Mouse (Mus musculus) WW6 (cell line): Measurements from ENCODE around the gene Pidd1.

Experiments
- DNase-seq: peaks from one replicate; pipeline ENCODE4 v3.0.0-alpha.2; 2013; ENCODE audit warnings: low read depth, low spot score

Gene Pidd1

DNA sequence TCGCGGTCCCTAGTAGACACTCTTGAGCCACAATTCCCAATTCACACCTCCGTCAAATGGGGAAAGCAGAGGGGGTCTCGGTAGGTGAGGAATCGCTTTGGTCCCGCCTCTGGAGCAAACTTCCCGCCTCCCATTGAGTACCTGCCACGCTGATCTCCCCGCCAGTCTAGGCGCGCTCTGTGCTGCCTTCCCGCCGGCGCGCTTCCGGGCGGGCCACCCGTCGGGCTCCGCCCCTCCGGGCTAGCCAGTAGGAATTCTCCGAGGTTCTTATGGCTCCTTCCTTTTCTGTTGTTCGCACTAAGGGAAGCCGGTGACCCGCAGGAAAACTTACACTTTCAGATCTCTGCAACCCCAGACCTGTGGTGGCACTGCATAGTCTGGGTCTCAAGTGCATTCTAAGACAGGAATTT, at the start of gene Pidd1:
TSS of gene Pidd1 (minus strand) at position 198 of the 410 bp plus-strand sequence.
- DNase-seq = no peak

DNA sequence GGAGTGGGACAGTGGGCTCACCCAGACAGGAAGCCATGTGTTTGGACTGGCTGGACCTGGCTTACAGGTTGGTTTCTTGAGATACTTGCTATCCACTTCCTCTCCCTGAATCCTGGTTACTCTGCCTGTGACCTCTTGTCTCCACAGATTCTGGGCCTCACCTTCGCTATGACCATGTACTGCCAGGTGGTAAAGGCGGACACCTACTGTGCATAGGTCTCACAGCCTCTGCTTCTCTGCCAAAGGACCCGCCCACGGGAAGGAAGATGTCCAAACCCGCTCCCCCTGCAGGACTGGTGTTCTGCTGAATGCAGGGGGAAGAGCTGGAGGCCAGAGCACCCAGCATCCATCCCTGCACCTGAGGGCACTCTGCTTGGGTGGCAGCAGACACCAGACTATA, 48.9 kb upstream of the Pidd1 start:
- DNase-seq = no peak

DNA sequence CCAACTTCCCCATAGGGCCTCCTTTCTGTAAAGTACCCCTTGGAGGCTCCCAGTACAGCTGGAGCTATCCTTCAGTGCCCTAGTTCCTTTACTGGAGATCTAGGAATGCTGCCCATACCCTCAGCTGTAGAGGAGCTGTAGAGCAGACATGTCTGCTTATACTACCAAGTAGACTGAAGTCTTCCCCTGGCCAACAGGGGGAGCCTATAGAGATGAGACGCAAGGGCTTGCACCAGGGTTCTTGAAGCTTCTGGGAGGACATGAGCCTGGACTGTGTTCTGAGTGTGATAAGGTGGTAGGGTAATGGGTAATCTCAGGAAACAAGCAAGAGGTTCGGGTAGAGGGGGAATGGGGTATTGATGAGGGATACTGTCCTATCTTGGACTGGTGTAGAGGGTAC, 47.3 kb upstream of the Pidd1 start:
- DNase-seq = no peak

DNA sequence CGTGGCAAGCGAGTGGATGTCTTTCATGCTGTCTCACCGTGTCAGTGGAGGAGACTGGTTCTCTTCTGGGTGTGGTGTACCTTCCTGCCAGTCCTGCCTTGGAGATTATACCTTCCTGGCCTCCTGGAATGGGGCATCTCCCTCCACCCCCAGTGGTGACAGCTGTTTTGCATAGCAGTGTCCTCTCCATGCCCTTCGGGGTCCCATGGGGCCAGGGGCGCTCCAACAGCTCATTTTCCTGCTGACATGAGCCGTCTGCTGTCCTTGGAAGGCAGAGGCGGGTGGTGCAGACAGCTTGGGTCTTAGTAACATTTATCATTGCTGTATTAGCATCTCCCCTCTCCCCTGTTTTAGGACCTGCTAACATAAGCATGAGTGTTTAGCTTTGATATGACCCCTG, 43.3 kb upstream of the Pidd1 start:
- no peak for DNase-seq

DNA sequence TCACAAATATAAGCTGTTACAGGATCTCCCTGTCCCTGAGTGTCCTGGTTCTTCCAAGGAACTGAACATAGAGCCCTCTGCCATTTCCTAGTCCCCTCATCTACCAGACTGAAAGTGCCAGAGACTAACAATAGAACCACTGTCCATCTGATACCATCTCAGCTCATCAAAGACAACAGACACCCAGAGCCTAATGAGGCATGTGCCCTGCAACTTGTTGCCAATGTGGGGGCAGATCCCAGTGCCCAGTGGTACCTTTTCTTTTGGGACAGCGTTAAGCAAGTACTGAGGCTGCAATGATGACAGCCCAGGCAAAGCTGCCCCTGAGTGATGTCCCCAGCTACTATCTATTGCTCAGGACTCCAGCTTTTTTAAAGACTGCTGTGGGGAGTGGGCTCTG, 42.4 kb upstream of the Pidd1 start:
- no peak for DNase-seq

DNA sequence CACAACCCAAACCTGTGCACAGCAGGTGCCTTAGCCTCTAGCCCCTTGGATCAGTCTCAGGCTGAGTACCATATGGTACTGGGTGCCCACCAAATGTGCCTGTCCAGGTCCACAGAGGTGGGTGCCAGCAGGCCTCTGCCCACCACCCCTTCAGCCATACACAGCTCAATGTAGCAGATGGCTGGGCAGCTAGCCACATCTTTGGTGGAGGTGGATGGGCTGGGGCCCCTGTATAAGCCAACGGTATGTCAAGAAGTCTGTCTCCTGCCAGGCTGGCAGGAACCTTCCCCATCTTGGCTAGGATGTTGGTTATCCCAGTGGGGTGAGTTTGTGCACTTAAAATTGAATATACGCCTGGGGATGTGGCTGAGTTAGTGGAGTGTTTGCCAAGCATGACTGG, 41.8 kb upstream of the Pidd1 start:
- no peak for DNase-seq

DNA sequence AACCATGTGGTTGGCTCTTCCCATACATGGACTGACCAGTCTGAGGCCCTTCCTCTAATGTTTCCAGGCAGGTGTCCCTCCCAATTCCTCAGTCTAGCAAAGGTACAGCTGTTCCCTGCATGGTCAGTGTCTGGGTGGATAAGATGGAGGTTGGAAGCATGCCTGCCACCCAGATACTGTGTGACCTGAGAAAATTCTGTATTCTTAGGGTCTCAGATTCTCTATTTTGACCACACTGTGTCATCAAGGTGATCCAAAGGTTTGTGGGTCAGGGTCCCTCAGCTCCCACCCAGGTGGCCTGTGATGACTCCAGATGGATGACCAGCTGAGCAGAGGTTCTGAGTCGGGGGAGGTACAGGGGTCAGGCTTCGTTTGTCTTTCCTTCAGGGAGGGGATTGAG, 41.4 kb upstream of the Pidd1 start:
- no peak for DNase-seq

DNA sequence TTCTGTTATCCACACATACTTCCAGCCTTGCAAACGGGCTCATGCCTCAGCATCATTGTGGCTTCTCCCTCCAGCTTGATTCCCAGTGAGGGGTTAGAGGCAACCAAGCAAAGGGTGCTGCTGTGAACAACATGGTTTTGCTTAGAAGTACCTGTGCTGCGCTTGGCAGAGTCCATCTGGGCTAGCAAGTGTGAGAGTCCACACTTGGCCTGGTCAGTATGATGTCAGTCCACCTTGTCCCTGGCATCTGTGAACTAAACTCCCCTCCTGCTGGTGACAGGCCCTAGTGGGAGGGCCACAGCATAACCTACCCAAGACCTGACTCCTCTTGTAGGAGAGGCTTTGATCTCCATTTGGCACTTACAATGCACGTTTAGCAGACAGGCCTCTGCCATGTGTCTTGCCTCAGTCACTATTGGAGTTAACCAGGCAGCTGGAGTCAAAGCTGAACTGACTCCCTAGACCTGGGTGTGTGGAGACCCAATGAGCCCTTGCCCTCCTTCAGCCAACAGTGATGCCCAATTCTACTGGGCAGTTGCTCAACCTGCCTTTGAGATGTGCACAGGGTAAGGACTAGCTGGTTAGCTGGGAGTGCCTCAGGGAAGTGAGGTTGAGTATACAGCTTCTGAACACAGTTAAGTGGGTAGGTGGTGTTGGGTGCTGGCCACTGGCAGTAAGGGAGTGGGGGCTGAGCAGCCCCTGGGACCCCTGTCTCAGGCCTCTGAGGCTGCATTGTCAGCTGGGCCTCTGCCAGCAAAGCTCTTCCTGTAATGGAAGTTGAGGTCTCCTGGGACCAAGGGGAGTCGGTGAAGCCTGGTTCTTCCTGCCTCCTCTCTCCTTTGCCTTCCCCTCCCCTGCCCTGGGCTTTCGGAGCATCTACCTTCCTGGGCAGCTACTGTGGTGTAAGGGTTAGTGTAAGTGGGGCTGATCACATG, 40.6 kb upstream of the Pidd1 start:
- DNase-seq = no peak

DNA sequence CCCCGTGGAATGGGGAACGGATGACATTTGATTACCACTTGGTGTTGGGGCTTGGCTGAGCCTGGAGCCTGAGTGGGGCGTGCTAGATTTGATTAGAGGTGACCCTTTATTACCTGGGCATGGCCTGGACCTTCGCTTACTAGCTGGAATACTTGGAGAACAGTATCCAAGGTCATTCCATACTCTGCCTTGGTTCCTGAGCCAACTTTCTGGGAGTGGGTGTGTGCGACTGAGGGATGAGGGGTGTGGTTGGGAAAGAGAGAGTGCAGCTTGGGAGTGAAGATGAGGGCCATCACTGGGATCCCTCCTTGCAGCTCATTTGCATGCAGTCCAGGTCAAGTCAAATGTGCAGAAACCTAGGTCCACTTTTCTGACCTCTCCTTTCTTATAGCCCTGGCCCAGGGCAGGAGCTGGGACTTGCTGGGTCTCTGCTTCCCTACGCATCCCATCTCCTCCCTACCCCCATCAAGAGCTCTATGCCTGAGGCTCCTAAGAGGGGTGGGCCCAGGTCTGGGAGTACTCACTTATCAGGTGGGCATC, 39.4 kb upstream of the Pidd1 start:
- DNase-seq = no peak

DNA sequence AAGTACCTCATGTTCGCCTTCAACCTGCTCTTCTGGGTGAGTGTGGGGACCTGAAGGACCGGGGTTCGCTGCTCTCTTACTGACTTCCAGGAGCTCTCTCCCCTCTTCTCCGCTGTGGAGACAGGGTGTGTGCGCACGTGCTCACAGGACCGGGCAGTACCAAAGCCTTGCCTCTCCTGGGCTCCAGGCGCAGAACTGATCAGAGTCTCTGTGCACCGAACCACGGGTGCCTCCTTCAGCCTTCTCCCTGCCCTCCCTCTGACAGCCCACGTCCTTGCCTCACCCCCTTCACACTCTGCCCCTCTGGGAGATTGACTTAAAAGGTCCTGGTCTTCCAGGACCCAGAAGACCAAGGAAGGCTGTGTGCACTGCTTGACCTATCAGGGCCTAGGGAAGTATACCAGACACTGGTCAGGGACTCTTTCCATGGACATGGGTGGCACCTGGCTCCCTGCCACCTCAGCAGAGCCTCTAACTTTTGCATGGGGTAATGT, 38.8 kb upstream of the Pidd1 start:
- no peak for DNase-seq

DNA sequence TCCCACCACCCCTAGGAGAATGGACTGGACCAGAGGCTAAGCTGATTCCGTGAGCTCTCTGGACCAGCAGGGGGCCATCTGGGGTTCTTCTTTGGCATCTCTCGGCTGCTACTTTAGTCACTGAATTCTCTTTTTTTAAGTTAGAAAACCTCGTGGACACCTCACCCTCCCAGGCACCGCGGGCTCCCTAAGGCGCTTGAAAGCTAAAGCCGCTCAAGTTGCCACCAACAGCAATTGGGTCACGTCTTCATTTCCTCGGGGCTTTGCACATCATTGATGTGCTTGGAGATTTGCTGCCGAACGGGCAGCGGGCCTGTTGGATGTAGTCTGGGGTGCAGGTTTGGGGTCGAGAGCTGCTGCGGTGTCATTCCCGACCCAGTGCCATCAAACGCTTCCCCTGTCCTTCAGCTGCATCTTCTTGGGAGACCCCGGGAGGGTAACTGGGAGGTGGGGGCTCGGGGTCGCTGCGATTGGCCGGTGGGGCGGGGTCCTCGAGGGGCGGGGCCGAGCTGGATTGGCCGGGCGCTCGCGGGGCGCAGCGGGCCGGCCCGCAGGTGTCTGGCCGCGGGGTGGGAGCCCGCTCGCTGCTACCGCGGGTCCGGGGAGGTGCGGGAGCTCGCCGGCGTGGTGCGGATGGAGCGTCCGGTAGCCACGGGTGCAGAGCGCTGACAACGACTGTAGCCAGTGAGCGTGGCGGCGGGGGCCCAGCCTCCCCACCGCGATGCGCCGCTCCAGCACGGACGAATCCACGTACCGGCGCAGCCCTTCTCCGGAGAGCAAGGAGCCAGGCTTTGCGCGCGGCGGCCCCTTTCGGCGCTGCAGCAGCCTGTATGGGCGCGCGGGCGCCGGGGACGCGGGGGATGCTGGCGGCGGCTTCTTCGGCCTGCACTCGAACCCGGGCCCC, 37.9 kb upstream of the Pidd1 start:
- no peak for DNase-seq

DNA sequence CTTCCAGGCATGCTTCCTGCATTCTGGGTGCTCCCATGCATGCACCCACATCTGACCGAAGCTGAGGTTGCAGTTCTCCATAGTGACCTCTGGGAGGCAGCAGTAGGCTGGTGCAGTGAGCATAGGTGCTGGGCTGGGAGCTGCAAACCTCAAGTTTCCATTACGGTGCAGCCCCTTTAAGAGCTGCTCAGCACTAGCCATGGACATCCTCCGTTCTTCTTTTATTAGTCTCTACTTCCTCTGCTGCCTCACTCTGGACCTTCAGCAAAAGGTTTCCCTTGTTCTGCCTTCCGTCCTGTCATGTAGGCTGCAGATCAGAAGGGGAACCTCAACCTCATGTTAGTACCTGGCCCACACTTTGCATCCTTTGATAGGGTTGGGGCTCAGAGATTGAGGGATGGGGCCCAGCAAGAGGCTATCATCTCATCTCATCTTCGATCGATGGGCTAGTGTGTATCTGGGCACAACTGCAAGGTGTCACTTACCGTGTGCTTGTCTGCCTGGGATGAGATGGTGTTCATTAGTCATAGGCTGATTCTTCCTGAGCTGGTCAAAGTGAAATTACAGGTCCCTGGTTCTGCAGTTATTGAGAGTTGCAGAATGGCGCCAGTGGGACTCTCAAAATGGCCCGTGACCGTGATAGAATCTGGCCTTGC, 37.1 kb upstream of the Pidd1 start:
- no peak for DNase-seq

DNA sequence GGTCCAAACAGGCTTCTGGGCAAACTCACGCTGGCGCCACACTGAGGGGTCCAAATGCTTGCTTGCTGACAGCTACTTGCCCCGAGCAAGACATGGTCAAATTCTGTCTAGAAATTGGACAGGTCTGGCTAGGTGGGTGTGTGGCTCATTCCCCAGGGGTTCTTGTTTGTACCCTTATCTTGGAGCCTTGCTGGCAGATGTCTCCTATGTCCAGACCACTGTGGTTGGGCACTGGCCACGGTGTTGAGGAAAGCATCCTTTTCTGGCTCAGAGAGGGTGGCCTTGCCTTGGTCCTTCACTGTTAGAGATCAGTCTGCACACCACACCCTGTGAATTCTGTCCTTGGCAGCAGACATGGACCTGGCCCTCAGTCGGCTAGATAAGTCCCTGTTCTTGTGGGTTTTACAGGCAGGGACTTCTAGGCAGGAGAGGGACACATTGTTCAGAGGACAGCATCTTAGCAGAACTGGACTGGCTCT, 34.5 kb upstream of the Pidd1 start:
- no peak for DNase-seq

DNA sequence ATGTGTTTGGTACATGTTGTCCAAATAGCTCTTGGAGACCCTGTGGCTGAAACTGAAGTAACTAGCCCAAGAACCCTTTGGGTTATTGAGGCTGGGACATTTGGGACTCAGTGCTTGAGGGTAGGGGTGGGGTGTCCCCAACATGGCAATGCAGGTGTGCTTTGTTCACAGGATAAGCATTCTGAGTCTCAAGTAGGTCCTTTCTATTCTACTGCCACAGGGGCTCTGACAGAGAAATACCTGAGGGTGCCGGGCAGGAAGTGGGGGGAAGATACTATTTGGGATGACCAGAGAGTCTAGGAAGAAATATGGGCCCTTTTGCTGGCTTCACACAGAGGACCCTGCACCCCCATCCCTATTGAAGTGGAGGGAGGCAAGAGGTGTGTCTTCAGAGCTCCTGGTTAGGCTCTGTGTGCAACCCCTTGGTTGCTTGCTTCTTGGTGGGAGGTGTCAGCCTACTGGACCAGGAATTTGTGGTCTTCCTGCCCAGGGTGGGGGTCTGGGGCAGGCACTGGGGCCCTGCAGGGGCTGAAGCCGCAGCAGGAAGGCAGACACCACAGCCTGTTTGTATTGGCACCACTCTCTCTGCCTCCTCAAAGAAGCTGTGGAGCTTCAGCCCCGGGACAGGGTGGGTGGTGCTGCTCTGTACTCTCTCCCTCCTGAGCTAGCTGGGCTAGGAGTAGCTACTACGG, 33.9 kb upstream of the Pidd1 start:
- DNase-seq = no peak

DNA sequence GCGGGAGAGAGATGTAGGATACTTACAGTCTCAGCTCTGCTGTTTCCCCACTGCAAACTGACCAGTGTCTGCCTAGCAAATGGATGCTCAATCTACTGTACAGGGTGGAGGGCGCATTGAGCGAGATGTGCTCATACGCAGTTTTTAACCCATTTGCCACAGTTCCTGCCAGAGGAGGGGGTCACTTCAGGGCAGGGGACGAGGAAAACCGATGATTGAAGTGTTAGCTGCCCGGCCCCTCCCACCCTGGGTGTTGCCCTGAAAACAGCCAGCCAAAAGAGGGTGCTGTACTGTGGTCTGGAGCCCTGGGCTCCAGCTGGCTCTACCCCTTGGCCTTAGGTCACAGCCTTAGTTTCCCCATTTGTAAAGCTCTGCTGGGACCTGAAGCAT, 33.2 kb upstream of the Pidd1 start:
- DNase-seq = no peak

DNA sequence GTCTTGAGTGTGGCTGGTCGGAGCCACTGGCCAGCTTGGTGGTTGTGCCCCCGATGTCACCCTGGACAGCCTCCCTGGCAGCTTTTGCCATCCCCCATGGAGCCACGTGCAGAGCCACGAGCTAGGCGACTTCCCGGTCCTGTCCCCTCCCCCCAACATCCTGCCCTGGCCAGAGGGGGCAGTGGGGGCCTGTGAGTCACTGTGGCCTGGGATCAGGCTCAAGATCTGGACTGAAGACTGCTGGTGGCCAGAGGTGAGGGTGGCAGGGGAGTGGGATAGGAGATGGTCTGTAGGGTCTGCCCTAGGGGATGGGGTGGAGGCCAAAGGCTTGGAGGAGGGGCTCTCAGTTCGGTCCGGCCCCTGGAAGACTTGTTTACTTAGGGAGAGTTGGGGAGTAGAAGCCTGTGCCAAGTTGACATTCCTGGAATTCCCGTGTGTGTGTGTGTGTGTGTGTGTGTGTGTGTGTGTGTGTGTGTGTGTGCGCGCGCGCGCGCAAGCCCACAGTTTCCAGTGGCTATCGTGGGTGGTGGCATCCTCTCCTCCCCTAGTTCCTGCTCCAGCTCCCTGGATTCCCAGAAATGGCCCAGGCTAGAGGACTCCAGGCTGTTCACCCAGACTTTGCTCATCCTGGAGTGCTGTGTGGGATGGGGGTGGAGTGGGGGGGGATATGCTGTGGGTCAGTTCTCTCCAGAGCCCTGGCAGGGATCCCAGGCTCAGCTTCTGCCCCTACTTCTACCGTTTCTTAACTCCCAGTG, 32.6 kb upstream of the Pidd1 start:
- no peak for DNase-seq

DNA sequence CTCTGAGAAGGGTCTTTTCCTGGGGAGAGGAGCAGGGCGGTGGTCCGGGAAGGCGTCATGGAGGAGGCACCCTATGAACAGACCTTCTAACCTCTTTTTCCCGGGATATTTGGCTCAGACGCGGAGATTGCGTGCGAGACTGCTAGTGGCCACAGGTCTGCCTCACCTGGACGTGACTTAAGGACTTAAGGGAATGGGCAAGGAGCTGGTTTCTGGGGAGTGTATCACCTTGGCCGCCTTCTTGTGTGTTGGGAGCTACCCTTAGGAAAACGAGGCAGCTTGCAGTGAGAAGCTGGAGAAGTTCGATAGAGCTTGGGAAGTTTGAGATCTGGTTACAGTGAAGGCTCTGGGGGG, 32.0 kb upstream of the Pidd1 start:
- no peak for DNase-seq

DNA sequence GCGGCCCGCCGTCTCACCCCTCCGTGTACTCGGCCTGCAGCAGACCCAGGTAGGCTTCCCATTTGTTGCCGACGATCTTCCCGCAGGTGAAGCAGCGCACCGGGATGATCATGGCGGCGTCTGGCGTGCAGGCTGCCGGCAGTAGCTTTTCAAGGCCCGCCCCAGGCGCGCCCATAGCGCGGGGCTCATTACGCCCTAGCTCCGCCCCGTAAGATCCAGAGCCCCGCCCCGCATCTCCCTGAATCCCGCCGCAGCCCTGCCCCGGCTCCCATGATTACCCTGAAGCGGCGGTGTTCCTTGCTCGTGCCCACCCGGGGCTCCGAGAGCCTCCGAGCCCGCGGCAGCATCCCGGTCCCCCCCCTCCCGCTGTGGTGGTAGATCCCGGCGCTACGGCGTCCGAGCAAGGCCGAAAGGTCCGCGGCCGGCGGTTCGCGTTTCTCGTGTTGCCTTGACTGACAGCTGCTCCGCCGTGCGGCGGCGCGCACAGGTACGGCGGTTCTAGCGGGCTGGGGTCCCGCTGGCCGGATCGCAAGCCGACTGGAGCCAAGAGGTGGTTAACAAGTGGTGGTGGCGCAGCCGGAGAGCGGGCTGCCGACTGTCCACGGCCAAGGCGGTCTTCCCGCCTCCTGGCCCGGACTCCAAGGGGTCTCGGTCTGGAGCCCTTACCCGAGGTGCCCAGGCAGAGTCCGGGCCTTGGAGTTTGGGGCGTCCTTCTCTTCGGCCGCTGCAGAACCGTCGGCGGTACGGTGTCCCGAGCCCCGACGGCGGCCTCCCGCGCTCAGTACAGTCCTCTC, 31.4 kb upstream of the Pidd1 start, which contains the start of the genes Polr2l and Tspan4:
TSS of gene Polr2l (minus strand) at position 122 of the 794 bp plus-strand sequence.
TSS of gene Tspan4 (plus strand) at position 230 of the 794 bp plus-strand sequence.
- DNase-seq = no peak

DNA sequence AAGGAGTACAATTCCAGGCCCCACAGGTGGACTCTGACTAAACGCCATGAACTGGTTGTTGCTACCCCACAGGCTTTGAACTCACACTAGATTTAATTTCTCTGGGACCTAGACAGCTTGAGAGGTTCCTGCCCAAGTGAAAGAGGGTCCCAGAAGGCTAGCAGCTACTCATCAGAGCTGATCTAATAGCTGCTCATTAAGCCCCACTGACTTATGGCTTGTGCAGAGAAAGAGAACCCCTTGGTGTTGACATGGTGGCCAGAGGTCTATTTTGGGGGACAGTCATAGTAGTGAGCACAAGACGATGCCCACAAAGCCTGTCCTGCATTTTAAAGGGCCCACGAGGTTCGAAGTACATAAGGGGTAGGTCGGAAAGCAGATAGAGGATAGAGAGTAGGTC, 30.3 kb upstream of the Pidd1 start:
- no peak for DNase-seq
